Mouse (Mus musculus) cerebral cortex, adult 2 months (tissue): ENCODE data around the gene Khdrbs1.

ENCODE experiments used
- WGBS: fragments of 180-500 bp; shearing (Covaris S2); methylation state at CpG from one replicate; pipeline ENCODE4 v1.1.7; 2018; 5-methylcytosine and 5-hydroxymethylcytosine counted together

Gene Khdrbs1

DNA sequence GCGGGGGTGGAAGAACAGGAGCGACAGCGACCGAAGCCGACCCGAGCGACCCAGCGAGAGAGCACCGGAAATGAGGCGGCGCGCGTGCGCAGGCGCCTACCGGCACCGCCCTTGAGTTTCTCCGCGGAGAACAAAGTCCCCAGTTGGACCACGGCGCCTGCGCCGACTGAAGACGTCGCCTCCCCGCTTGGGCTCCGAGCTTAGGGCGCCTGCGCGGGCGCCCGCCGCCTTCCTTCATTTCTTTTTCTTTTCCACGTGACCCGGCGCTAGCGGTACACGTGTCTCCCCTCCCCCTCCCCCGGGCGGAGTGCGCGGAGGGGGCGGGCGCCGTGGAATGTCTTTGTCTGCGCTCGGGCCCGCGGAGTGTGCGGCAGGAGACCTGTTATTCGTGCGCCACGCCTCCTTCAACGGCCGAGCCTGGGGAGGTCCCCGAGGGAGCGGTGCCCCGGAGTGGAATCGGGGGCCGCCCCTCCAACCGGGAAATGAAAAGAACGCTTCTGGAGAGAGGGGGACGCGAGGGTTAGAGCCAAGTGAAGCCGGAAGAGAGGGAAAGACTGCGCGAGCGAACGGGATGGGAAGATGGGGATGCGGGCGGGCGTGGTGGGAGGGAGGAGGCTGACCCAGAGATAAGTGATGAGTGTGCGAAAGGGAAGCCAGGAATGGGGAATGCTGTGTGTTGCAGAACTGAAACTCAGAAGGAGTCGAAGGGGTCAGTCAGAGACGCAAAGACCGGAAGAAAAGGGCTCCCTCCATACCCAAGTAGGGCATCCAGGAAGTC, at the start of gene Khdrbs1:
Khdrbs1 (minus strand) TSS at position 72 of the 778 bp plus-strand sequence.
- under 1% methylated on average over 76 of the region's 76 CpGs for WGBS

DNA sequence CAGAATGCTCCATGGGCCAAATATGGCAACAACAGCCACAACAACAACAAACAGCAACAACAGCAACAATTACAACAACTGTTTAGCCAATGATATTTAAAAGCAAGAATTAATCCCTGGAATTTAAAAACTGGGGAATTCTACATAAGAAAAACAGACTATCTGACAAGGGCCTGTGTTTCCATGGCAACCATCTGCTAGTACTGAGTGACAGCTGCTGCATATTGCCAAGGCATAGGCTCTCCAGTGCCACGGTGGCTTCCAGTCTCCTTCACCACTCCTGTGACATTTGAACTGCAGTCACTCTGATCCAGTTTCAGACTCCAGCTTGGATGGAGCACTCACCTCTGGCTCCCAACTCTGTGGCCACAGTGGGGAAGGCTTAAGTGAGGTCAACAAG, 49.3 kb upstream of the Khdrbs1 start:
- 64% methylated on average over 1 of the region's 1 CpGs for WGBS

DNA sequence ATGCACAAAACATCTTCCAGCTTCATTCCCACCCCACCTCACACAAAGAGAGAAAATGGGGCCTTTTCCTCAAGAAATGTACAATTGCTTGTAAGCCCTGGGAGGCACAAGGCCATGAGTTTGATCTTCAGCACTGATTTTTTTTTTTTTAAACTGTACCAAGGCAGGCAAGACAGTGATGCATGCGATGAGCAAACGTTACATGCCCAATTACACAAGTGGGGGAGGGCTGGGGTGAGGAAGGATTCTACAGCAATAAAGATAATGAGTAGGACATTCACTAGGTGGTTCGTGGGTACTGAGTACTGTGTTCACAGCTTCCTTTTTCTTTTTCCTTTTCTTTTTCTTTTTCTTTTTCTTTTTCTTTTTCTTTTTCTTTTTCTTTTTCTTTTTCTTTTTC, 48.4 kb upstream of the Khdrbs1 start:
- 70% methylated on average over 3 of the region's 3 CpGs for WGBS

DNA sequence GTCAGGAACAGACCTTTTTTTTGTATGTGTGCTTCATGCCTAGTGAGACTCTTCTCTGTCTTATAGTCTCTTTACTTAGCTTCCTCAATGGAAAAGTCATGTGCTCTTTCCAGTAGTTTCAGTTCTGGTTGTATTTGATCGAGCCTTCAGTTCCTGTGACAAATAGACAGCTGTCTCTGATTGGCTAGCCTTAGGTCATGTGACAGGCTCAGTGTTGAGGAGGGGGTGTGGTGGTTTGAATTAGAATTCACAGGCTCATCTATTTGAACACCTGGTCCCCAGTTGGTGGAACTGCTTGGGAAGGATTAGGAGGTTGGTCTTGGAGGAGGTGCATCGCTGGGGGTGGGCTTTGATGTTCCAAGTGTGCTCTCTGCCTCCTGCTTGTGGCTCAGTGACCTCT, 47.5 kb upstream of the Khdrbs1 start:
- WGBS = 92% methylated on average over 2 of the region's 2 CpGs

DNA sequence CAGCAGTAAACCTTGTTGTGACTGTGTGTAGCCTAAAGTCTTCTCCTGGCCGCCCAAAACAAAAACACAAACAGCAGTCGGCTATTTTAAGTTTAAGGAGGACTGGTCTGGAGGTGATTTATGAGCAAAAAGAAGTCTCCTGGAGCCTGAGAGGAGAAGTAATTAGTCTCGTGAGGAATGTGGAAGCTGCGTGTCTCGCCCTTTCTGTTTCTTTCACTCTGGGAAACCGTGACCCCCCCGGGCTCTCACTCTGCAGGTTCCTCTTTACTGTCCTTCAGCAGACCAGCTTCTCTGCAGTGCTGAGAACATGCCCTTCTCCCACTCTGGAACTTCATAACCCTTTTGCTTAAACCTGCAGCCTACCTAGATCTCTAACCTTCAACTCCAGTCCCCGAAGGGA, 46.6 kb upstream of the Khdrbs1 start:
- 83% methylated on average over 8 of the region's 8 CpGs for WGBS

DNA sequence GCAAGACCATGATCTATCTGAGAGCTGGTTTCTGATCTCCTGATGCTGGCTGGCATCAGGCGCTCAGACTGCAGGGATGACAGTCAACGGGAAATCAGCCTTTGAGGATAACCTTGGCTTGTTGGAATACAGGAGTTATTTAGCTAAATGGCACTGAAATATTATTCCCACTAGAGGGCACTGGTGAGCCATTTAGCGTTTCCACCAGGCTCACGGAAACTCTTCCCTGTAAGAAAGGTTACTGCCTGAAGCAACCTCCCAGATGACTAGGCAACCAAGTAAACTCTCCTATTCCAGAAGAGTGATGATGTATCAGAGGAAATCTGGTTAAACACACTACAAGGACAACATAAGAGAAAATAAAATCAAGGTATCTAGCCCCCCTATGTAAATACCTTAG, 43.1 kb upstream of the Khdrbs1 start:
- under 1% methylated on average over 4 of the region's 4 CpGs for WGBS

DNA sequence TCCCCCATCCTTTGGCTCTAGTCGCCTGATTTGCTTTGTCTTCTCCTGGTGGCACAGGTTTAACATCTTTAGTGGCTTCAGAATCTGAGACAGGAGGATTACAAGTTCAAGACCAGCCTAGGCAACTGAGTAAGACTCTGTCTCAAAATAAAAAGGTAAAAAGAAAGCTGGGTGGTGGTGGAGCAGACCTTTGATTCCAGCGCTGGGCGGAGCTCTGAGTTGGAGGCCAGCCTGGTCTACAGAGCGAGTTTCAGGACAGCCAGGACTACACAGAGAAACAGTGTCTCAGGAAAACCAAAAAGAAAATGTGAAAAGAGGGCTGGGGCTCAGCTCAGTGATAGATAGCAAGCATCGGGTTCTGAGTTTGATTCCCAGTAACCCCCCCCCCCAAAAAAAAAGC, 41.4 kb upstream of the Khdrbs1 start:
- 82% methylated on average over 5 of the region's 5 CpGs for WGBS

DNA sequence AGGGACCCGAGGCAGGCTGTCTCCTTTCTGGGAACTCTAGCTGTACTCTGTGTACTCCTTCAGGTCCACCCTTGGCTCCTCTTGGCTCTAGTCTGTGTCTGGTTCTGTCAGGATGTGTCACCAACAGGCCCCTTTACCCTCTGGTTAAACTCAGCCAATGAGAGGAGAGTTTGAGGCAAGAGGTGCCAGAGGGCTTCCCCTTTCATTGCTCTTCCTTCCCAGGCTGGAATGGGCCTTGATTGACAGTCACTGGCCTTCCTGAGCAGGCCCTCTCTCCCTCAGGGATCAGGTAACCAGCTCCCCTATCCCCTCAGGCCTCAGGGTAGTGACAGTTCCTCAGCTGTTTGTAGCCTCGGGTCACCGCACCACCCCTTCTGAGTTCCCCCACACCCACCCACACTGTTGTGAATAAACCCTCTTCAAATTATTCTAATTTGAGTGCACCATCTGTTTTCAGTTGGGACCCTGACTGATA, 40.8 kb upstream of the Khdrbs1 start:
- WGBS = 39% methylated on average over 3 of the region's 3 CpGs

DNA sequence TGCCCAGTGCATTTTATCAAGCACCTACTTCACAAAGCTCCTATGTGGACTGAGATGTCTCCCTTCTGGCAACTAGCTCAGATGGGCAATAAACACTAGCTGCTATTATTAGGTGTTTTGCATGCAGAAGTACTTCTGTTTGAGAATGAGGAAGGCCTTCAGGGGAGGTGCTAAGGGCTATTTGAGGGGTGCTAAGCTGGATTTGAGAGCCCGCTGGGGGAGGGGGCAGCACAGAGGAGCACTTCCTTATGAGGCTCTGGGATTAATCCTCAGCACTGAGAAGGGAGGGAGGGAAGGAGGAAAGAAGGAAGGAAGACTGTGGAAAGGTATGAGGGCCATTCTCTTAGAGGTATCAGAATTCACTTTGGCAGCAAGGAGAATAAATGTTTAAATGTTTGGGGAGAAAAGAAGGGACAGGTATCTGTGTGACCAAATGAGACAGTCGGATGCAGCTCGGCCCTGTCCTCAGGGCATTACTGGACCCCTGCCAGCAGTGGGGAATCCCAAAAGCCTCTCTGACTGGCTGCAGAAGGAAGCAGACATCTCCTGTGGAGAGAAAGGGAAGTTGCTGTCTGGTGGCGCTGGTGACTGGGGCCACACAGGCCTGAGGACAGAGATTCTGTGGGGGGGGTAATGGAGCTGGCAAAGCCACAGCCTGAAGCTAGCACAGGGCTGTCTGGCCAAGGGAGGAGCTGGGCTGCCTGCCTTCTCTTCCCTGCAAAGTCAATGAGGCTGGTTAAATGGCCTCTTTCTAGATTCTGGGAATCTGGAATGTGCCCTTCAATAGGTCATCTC, 40.0 kb upstream of the Khdrbs1 start:
- 42% methylated on average over 4 of the region's 4 CpGs for WGBS

DNA sequence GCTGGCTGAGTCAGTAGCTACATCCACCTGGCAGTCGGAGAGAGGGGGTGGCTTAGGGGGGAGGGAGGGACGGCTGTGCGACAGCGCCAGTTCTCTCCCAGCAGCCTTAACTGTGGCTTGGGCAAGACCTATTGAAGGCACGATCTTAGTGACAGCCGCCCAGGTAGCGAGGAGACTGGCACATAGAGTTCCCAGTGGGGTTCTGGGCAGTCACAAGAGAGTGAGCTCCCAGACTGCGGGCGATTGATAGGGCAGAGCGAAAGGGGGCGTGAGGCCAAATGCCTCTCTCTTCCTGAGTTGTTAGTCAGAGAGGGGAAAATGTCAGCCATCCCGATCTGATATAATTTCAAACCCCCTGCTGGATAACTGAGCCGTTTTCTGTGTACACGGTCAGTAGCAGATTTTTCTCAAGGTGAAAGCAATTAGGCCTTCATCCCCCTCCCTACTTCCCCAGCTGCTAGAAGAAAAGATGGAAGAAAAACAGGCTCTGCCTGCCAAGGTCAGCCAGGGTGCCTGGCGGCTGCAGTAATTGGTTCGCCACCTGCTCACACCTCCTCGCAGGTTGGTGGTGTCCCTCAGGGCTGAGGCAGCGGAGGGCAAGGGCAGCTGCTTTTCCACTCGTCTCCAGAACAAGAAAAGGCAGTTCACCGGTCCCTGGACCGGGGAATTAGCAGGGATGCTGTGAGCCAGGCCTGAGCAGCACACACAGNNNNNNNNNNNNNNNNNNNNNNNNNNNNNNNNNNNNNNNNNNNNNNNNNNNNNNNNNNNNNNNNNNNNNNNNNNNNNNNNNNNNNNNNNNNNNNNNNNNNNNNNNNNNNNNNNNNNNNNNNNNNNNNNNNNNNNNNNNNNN, 29.8 kb upstream of the Khdrbs1 start:
- 25% methylated on average over 21 of the region's 21 CpGs for WGBS

DNA sequence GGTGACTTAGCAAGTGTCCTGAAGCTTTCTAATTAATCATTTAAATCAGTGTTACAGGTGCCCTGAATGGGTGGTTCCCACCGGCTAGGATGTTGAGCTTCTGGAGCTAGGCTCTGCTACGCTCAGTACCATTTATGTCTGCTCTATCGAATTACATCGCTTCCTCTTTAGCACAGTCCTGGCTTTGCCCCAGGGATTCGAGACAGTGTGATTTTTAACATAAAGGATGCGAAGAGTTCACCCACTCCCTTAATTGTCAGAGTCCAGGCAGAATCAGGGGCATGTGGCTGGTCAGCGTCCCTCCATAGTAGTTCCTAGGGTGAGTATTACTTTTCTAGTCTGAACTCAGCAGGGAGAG, 29.2 kb upstream of the Khdrbs1 start:
- WGBS = 20% methylated on average over 7 of the region's 7 CpGs

DNA sequence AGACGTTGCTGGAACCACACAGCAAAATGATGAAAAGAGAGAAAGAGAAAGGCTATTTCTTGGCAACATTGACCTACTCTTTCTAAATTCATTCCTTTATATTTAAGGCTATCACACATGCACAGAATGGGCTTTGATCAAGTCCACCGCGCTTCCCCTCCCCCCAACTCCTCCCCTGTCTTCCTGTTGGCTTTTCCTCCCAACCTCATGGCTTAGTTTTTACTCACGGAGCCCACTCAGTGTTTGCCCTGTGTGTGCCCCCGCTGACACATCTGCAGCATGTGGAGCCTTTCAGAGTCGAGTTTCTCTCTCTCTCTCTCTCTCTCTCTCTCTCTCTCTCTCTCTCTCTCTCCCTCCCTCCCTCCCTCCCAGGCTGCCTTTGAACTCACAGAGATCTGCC, 28.5 kb upstream of the Khdrbs1 start:
- WGBS = 64% methylated on average over 6 of the region's 6 CpGs

DNA sequence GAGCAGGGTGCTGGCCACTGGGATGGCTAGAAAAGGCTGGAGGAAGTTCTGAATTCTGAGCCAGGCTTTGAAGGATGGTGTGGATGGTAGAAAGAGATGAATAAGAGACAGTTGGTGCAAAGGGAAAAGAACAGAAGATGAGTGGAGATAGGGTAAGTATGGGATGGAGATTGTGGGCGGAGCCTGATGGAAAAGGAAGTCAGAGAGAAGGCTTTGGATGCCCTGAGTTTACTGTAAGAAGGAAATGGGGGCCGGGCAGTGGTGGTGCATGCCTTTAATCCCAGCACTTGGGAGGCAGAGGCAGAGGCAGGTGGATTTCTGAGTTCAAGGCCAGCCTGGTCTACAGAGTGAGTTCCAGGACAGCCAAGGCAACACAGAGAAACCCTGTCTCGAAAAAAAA, 26.6 kb upstream of the Khdrbs1 start:
- 81% methylated on average over 3 of the region's 3 CpGs for WGBS

DNA sequence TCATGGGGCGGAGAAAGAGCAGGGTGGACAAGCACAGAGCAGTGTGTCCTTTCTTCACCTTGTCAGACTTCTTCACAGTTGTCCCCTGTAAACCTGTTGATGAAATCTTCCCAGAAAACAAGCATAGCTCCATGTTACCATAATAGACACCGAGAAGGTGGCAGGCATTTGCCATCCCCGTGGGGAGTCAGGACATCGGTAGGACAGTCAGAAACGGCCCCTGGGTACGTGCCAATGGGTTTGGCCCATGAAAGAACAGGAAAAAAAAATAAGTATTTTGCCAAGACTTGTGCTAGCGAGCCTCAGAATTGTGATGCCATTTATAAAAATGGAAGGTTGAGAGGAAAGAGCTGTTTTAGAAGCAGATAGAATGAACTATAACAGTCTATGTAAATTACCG, 25.7 kb upstream of the Khdrbs1 start:
- WGBS = 36% methylated on average over 8 of the region's 8 CpGs

DNA sequence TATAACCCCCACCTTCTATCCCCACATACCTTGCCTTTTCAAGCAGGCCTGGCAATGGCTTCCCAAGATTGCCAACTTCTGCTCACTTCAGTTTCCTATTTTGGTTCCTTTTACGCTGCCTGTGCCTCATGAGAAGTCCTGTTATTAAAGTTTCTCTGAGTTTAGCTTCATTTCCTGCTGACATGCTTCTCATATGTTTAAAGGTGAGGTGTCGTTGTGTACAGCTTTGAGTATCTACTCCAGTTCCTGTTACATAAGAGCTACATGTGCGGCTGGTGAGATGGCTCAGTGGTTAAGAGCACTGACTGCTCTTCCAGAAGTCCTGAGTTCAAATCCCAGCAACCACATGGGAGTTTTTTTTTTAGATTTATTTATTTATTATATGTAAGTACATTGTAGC, 23.2 kb upstream of the Khdrbs1 start:
- WGBS = 86% methylated on average over 3 of the region's 3 CpGs

DNA sequence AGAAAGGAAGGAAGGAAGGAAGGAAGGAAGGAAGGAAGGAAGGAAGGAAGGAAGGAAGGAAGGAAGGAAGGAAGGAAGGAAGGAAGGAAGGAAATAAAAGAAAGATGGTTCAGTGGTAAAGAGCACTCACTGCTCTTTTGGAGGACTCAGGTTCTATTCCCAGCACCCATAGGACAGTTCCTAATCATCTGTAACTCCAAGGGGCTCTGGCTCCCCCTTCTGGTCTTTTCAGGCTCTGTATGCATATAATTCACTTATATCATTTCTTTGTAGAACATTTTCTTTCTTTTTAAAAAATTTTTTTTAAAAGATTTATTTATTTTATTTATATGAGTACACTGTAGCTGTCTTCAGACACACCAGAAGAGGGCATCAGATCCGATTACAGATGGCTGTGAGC, 20.4 kb upstream of the Khdrbs1 start:
- 79% methylated on average over 1 of the region's 1 CpGs for WGBS

DNA sequence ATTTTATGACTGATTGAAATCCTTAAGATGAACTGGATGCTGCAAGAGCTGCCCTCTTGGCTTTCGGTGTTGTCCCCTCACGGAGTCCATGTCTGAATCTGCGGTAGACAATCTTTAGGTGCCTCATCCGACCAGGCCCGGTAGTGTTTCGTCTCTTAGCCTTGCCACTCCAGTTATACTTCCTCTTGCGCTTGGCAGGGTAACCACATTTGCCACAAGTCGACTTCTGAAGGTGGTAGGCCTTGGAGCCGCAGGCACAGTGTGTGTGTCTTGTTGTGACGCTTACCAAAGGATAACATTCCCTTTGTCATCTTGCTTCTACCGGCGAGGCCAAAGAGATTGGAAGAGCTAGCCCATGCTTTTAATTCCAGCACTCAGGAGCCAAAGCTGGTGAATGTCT, 19.5 kb upstream of the Khdrbs1 start:
- 93% methylated on average over 12 of the region's 12 CpGs for WGBS

DNA sequence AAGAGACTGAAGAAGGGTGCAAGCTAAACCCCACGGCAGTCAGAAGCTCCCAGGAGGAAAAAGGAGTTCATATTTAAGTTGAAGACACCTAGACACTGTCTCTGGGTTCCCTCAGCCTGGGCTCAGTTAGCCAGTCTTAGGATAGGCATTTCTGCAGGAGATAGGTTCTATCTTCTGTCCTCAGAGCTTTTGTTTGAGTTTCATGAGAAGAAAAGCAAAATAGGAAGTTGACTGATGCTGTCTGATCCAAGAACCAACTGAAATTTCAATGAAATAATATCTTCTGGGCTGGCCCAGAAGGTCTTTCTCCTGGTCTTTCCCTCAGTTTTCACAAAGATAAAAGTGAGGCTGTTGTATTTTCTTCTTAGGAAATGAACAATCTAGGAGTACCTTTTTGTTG, 13.4 kb upstream of the Khdrbs1 start:
- WGBS = 95% methylated on average over 1 of the region's 1 CpGs

DNA sequence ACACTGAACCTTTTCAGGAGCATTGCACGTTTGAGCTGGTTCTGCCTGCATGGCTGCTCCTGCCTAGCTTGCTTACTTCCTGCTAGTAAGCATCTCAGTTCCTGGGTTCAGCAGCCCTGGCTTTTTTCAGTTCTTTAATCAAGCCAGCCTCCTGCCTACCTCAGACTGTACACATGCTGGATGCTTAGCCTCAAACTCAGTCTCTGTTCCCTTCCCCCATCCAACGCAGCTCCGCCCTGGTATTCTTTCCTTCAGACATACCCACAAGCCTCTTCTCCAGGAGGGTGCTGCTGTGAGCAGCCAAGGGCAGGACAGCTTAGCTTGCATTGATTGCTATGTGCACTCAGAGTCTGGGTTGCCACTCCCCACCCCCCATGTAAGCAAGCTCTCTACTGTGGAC, 12.6 kb upstream of the Khdrbs1 start:
- WGBS = 77% methylated on average over 3 of the region's 3 CpGs

DNA sequence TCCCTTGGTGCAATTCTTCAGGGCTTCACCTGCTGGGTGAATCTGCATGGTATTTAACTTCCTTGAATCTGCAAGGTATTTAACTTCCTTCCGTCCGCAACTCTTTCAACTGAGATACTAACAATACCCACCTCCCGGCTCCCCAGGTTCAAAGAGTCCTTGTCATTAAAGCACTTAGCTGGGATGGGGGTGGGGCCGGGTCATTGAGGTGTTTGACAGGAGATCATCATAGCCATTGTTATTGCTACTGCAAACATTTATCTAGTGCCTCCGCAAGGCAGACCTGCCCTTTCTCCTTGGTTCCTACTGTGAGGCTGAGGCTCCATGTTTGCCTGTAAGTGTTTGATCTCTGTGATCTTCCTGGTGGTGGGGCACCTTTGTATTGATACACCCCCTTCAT, 8.3 kb upstream of the Khdrbs1 start:
- 54% methylated on average over 5 of the region's 5 CpGs for WGBS

DNA sequence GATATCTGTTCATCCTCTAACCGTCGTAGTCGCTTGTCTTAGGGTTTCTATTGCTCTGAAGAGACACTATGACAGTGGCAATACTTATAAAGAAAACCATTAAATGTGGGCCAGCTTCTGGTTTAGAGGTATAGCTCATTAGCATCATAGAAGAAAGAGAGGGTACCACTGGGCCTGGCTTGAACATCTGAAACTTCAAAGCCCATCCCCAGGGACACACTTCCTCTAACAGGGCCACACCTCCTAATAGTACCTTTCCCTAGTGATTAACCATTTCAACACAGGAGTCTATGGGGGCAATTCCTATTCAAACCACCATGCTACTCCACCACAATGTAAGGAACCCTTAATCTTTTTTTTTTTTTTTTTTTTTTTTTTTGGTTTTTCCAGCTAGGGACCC, 4.5 kb upstream of the Khdrbs1 start:
- WGBS = 83% methylated on average over 3 of the region's 3 CpGs

DNA sequence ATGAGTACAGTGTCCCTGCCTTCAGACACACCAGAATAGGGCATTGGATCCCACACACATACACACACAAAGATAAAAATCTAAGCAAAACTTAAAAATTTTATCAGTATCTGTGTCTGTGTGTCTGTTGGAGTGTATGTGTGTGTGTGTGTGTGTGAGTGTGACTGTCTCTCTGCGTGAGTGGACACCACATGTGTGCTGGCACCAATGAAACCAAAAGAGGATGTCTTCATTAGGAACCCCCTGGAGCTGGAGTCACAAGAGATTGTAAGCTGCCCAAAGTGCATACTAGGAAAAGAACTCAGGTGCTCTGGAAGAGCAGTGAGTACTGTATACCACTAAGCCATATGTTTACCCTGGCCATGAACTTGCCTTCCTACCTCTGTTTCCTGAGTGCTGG, 4.0 kb upstream of the Khdrbs1 start:
- 89% methylated on average over 1 of the region's 1 CpGs for WGBS
